Mouse (Mus musculus) embryonic facial prominence, embryonic 14.5 days (tissue): Measurements from ENCODE around the gene Zfp541. TPM values are rescaled to one million over a fixed set of nuclear protein-coding genes. Genes with fewer than 3 reads are reported as not detected.

Experiments used
- ATAC-seq: fragments of 200-750 bp; cut with Nextera tagmentation; 2 replicates; pipeline ENCODE4 v1.8.0; 2017; ENCODE audit warnings: low read depth, moderate number of reproducible peaks, moderate TSS enrichment
- DNase-seq: peaks from one replicate; pipeline ENCODE4 v3.0.0-alpha.2; 2015; ENCODE audit warnings: low spot score
- H3K27ac ChIP-seq: fragments of 300-500 bp; sonication (generic); replicated peaks from 2 replicates; pipeline ENCODE4 v1.5.1; 2014; ENCODE audit warnings: low read depth, mild to moderate bottlenecking, low read length, moderate library complexity
- H3K27me3 ChIP-seq: fragments of 300-500 bp; sonication (generic); replicated peaks from 2 replicates; pipeline ENCODE4 v1.6.1; 2014; ENCODE audit warnings: low read length; ENCODE audit not compliant: control insufficient read depth, insufficient read depth
- H3K36me3 ChIP-seq: fragments of 300-500 bp; sonication (generic); 2 replicates; pipeline ENCODE4 v1.6.1; 2014; ENCODE audit warnings: low read length, mixed read lengths; ENCODE audit not compliant: control insufficient read depth, insufficient read depth
- H3K4me1 ChIP-seq: fragments of 300-500 bp; sonication (generic); 2 replicates; pipeline ENCODE4 v1.6.1; 2014; ENCODE audit warnings: antibody characterized with exemption, low read length; ENCODE audit not compliant: control insufficient read depth, insufficient read depth
- H3K4me2 ChIP-seq: fragments of 300-500 bp; sonication (generic); 2 replicates; pipeline ENCODE4 v1.6.1; 2014; ENCODE audit warnings: low read depth, mild to moderate bottlenecking, low read length, moderate library complexity, mixed read lengths
- H3K4me3 ChIP-seq: fragments of 300-500 bp; sonication (generic); 2 replicates; pipeline ENCODE4 v1.5.1; 2014; ENCODE audit warnings: low read depth, mild to moderate bottlenecking, low read length
- H3K9ac ChIP-seq: fragments of 300-500 bp; sonication (generic); 2 replicates; pipeline ENCODE4 v1.6.1; 2014; ENCODE audit warnings: low read depth, mild to moderate bottlenecking, low read length, moderate library complexity, mixed read lengths
- H3K9me3 ChIP-seq: fragments of 300-500 bp; sonication (generic); 2 replicates; pipeline ENCODE4 v1.6.1; 2016; ENCODE audit warnings: low read length; ENCODE audit not compliant: control insufficient read depth
- WGBS: fragments of 180-500 bp; shearing (Covaris S2); extraction: QIAGEN DNeasy Blood & Tissue Kit; methylation state at CpG from one replicate; pipeline ENCODE4 v1.1.7; 2014; 5-methylcytosine and 5-hydroxymethylcytosine counted together
- polyA plus RNA-seq: library from polyadenylated mRNA; unstranded; fragments of >200 nt; fragmentation: Nextera tagmentation; extraction: Ambion mirVana; gene quantifications from 2 replicates; pipeline ENCODE4 v1.2.1, GENCODE M21; 2014

The Zfp541 gene
- polyA plus RNA-seq, 1 experiment from 2014 or later = 0.07 TPM

DNA sequence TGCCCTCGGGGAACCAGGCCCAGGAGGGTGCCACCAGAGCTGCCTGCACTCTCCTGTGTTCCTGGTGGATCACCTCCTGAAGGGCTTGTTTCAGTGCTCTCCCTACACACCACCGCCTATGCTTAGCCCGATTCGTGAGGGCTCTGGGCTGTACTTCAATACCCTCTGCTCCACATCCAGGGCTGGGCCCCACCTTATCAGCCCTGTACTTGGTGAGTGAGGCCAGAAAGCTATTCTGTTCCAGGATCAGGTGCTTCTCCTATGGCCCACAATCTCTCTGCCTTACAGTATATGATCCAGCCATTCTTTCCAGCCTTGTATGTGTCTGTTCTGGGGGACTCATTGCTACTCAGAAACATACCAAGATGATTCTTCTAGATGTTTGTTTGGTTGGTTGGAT lies 21.7 kb downstream of the Zfp541 start:
- H3K9ac ChIP-seq = no peak overlapping the region
- no peak overlapping the region for H3K4me3 ChIP-seq
- H3K36me3 ChIP-seq = no peaks in the 10 kb centered on the region
- no peak overlapping the region for H3K4me2 ChIP-seq
- H3K27me3 ChIP-seq = no peaks in the 10 kb centered on the region
- ATAC-seq = no peak
- DNase-seq = no peak
- H3K27ac ChIP-seq = no peak overlapping the region
- WGBS = 52% methylated on average over 4 of the region's 4 CpGs
- no peaks in the 10 kb centered on the region for H3K9me3 ChIP-seq
- H3K4me1 ChIP-seq = no peaks in the 10 kb centered on the region

DNA sequence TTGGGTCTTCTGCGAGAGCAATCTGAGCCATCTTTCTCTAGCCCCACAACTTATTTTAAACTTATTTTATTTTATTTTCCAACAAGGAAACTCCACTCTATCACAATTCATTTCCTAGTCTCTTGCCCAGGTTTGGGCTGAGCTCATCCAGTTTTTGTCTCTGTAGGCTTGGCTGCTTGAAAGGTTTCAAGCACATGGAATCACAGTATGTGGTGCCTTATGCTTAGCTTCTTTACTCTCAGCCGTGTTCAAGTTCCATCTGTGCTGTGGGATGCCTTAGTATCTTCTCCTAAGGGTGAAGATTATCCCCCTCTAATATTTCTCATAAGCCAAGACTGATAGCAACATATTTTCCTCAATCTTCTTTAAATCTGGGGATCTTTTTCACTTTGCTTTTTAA lies 26.0 kb downstream of the Zfp541 start:
- H3K4me1 ChIP-seq = no peaks in the 10 kb centered on the region
- H3K36me3 ChIP-seq = no peaks in the 10 kb centered on the region
- H3K27ac ChIP-seq = no peak overlapping the region
- H3K9ac ChIP-seq = no peak overlapping the region
- ATAC-seq (no peak), DNase-seq (no peak)
- 75% methylated on average over 2 of the region's 2 CpGs for WGBS
- no peaks in the 10 kb centered on the region for H3K9me3 ChIP-seq
- no peak overlapping the region for H3K4me2 ChIP-seq
- no peak overlapping the region for H3K4me3 ChIP-seq
- H3K27me3 ChIP-seq = no peaks in the 10 kb centered on the region

DNA sequence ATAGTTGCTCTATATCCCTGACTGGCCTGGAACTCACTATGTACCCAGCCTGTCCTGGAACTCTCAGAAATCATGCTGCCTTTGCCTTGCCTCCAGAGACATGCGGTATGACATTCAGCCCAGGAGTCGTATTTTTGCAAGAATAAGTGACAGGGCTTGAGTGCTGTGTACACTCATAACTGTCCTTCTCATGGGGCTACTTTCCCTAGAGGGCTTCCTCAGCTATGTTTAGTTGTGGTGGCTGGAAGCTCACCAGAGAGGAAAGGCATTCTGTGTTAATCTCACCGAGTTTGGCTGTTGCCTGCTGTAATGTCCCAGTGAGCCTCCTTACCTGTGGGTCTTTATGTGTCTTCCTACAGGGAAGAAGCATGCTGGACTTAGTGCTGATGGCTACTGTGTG lies 33.0 kb downstream of the Zfp541 start:
- no peaks in the 10 kb centered on the region for H3K9me3 ChIP-seq
- H3K4me3 ChIP-seq = no peak overlapping the region
- H3K27me3 ChIP-seq = no peaks in the 10 kb centered on the region
- no peak overlapping the region for H3K27ac ChIP-seq
- H3K4me1 ChIP-seq = peaks cover 6% of the 10 kb centered on the region
- ATAC-seq (no peak), DNase-seq (no peak)
- no peaks in the 10 kb centered on the region for H3K36me3 ChIP-seq
- WGBS = 69% methylated on average over 3 of the region's 3 CpGs
- H3K4me2 ChIP-seq = no peak overlapping the region
- H3K9ac ChIP-seq = no peak overlapping the region

DNA sequence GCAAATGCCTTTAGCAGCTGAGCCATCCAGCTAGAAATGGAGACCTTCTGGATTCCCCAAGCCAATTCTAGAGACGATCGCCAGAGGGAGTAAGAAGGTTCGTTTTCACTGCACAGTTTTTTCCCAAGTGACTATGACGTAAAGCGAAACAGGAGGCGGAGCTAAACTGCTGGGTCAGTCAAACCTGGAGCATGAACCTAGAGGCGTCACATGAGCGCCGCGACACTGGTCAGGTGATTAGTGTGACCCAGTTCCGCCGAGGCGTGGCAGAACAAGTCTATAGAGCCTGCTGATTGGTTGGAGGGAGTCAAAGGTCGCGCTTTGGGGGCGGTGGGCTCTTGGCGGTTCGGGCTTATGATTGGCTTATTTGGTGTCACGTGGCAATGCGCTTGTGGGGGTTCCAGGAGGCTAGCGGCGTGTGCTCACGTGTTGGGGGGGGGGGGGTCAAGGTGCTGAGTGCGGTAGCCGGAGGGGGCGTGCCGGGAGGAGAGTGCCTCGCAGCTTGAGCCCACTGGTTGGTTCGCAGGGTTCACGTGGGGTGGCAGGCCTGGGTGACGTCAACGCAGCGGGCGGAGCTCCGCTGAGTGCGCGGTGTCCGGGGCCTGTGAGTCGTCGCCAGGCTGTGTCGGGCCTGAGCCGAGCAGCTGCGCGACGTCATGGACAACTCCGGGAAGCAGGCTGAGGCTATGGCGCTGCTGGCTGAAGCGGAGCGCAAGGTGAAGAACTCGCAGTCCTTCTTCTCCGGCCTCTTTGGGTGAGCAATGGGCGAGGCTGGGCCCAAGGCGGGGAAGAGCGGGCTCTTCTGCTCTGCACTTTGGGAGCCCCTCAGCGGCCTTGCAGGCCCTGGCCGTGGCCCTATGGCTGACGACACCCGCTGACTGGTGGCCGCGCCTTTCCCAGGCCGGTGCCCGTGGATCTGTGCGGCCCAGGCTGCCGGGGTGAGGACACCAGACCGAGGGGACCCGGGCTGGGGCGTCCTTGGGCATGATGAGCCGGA lies 36.7 kb downstream of the Zfp541 start, which contains the start of gene Napa:
TSS of gene Napa (plus strand) at position 438 of the 997 bp plus-strand sequence.
- DNase-seq (peak; percentile 100), ATAC-seq (peak; percentile 99)
- peak within 1 kb of the TSS; percentile 82 for H3K27ac ChIP-seq
- peak within 1 kb of the TSS; percentile 74 for H3K4me2 ChIP-seq
- peak within 1 kb of the TSS; percentile 72 for H3K4me3 ChIP-seq
- peaks cover 11% of the 10 kb centered on the region for H3K4me1 ChIP-seq
- 0% methylated on average over 50 of the region's 68 CpGs for WGBS
- H3K9me3 ChIP-seq = no peaks in the 10 kb centered on the region
- H3K27me3 ChIP-seq = no peaks in the 10 kb centered on the region
- peak within 1 kb of the TSS; percentile 96 for H3K9ac ChIP-seq
- H3K36me3 ChIP-seq = peaks cover 12% of the 10 kb centered on the region; the same call in 1 of the 2 replicates

DNA sequence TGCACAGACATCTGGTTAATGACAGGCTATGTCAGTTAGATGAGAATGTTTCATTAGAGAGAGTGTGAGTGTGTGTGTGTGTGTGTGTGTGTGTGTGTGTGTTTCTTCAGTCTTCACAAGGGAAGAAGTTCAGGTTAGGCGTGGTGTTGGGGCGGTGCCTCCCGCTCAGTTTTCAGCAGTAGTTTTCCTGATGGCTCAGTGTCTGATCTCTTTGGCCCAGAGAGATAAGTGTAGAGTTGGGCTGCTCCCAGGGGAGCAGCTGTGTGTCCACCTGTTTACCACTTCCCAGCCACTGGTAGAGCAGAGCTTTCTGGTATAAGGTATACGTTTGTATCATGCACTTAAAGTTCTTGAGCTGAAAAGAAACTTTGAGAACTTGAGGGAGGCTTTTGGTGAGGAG lies 38.3 kb downstream of the Zfp541 start:
- H3K4me3 ChIP-seq = peak overlapping the region; percentile 72; the same call in 1 of the 2 replicates
- no peak overlapping the region for H3K27ac ChIP-seq
- H3K9ac ChIP-seq = peak overlapping the region; percentile 96
- H3K9me3 ChIP-seq = no peaks in the 10 kb centered on the region
- WGBS = 86% methylated on average over 4 of the region's 4 CpGs
- H3K36me3 ChIP-seq = peaks cover 27% of the 10 kb centered on the region; the same call in 1 of the 2 replicates
- H3K4me2 ChIP-seq = peak overlapping the region; percentile 74
- H3K4me1 ChIP-seq = peaks cover 11% of the 10 kb centered on the region
- DNase-seq = no peak
- no peak for ATAC-seq
- H3K27me3 ChIP-seq = no peaks in the 10 kb centered on the region

DNA sequence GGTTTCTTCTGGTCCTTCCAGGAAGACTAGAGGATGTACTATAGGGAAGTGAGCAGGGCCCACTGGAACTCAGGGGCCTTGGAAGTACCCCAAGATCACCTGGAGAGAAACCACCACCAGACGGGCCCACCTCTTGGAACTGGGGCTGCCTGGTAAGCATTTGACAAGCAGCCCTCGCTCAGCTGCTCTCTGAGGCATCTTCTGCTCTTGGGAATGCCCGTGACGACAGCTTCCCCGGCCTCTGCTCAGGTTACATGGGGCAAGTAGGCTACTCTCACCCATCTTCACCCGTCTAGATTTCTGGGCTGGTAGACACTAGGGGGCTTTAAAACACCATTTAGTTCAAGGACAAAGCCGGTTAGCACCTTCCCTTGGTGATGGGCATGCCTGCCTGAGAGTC lies 39.5 kb downstream of the Zfp541 start:
- 72% methylated on average over 7 of the region's 7 CpGs for WGBS
- no peak overlapping the region for H3K9ac ChIP-seq
- H3K4me3 ChIP-seq = no peak overlapping the region
- H3K36me3 ChIP-seq = peaks cover 29% of the 10 kb centered on the region; the same call in 1 of the 2 replicates
- no peak overlapping the region for H3K4me2 ChIP-seq
- H3K27ac ChIP-seq = no peak overlapping the region
- H3K9me3 ChIP-seq = no peaks in the 10 kb centered on the region
- no peak for ATAC-seq
- no peak for DNase-seq
- no peaks in the 10 kb centered on the region for H3K27me3 ChIP-seq
- peaks cover 11% of the 10 kb centered on the region for H3K4me1 ChIP-seq

DNA sequence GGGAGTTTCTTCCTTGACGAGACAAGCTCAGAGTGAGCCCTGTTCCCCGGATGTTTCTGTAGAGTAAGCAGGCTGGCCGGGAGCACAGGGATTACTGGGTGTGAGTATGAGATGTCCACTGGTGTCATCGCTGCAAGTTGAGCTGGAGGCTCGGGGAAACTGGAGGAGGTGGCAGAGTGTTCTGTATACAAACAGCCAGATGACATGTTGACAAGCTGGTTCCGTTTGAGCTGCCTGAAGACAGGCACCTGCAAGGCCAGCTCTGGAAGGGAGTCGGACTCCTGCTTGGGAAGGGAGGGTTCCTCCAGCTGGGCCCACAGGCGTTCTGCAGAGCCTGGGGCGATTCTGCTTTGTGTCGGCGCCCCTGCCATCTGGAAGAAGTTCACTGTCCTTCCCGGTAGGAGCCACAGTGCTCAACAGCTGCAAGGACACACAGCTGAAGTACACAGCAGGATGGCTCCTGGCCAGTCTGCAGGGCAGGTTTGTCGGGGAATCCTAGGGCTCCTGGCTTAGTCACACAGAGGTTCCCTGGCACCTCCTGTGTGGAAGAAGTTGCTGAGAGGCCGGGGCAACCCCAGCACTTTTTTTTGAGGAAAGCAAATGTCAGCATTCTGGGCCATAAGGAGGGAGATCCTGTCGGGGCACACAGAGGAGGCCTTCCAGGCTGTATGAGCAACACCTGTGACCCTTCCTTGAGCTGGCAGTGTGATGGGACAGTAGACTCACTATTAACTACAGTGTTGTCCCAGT lies 40.3 kb downstream of the Zfp541 start:
- Histone ChIP-seq H3K4me3 (no peak overlapping the region), H3K36me3 (peaks cover 31% of the 10 kb centered on the region; the same call in 1 of the 2 replicates), H3K9ac (0 out of 2 replicates have a peak overlapping the region, but pooled peaks have one; percentile 2)

DNA sequence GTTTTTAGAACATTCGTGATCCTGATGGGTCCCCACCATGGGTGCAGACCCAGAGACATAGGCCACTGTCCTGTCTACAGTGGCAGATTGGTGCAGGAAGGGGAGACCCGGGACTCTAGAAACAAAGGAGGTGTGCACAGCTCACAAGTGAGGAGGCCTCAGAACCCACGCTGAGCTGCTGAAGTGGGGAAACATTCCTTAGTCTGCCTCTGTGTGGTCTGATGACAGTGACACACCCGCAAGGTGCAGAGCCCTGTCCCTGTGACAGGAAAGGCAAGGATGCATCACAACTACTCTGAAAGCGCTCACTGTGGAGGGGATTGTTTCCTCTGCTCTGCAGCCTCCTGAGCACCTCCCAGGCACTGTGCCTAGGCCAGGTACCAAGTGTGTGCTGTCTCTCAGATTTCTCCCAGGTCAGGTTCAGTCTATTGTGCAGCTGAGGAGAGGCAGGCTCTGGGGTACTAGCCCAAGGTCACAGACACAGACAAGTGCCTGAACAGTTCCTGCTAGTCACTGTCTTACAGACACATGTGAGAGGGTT lies 41.1 kb downstream of the Zfp541 start:
- Histone ChIP-seq H3K27ac (no peak overlapping the region), H3K4me3 (no peak overlapping the region), H3K4me1 (peaks cover 8% of the 10 kb centered on the region), H3K9ac (no peak overlapping the region), H3K27me3 (no peaks in the 10 kb centered on the region), H3K9me3 (no peaks in the 10 kb centered on the region), H3K4me2 (no peak overlapping the region), H3K36me3 (peaks cover 39% of the 10 kb centered on the region; the same call in 1 of the 2 replicates)
- ATAC-seq (no peak), DNase-seq (no peak)
- WGBS = 74% methylated on average over 5 of the region's 5 CpGs

More for the DNA sequence above, 40.3 kb downstream of the Zfp541 start:
- no peaks in the 10 kb centered on the region for H3K9me3 ChIP-seq
- DNase-seq (no peak), ATAC-seq (no peak)
- no peak overlapping the region for H3K27ac ChIP-seq
- no peaks in the 10 kb centered on the region for H3K27me3 ChIP-seq
- WGBS = 69% methylated on average over 12 of the region's 15 CpGs
- no peak overlapping the region for H3K4me2 ChIP-seq
- peaks cover 11% of the 10 kb centered on the region for H3K4me1 ChIP-seq
